Comparison of ENCODE assay signal across 13 mouse cellular contexts in the genomic region with DNA sequence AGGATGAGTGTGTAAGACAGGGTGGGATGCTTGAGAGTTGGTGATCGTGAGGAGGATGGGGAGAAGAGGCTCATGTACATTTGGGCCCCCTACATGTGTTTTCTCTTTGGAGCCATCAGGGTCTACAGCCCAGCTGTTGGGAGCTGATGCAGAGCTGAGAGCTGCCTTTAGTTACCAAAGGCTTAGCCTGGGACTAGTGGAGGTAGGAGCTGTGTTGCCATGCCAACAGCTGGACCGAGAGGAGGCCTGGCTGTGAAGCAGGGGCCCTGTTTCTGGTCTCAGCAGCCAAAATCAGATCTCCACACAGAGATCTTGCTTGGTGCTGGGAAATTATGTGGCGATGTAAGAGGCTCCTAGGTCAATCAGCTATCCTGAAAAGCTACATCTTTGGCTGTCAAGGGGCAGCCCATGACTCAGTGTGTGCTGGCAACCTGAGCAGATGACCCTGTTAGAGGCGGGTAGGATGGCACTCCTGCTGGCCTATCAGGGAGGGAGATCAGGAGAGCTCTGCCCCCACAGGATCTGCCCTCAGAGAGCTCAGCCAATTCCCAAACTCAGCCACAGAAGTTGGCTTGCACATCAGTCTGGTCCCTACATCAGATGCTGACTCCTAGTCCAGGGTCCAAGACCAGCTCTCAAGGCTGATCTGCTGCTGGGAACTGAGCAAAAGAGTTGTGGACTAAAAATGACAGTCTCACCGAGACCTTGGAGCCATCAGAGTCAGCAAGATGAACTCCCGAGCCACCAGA. TPM values are rescaled to one million over a fixed set of nuclear protein-coding genes. Genes with fewer than 3 reads are reported as not detected.
DNase-seq lines count a peak whose midpoint lies in the region; ATAC-seq and TF ChIP-seq lines count a peak whose summit lies in the region.
"Had no signal": no experiment of that assay in that cellular context is flagged by ENCODE, and none has a peak within 500 bp of the region (broad histone marks: within the 10 kb centered on the region; RNA-seq: fewer than 3 reads in every experiment).

No protein-coding gene starts in this region.

- no peak overlapping the region; the same call in 1 of the 2 replicates for H3K9ac ChIP-seq in forebrain, embryonic 11.5 days (ENCODE audit: low read length)
- no peak overlapping the region for H3K9ac ChIP-seq in forebrain, postnatal 0 days
- H3K9ac ChIP-seq in liver, postnatal 0 days (replicated peaks): no peak overlapping the region
- H3K9ac ChIP-seq in liver, embryonic 12.5 days: no peak overlapping the region
- no peak overlapping the region for H3K9ac ChIP-seq in heart, postnatal 0 days (replicated peaks; ENCODE audit: low read depth, low read length)
- no peak overlapping the region for H3K9ac ChIP-seq in neural tube, embryonic 15.5 days (replicated peaks)
- H3K9ac ChIP-seq: neural tube, embryonic 12.5 days; stomach, embryonic 15.5 days had no signal

- no peak overlapping the region for H3K27ac ChIP-seq in forebrain, embryonic 11.5 days (ENCODE audit: low read depth, low read length)
- H3K27ac ChIP-seq in forebrain, postnatal 0 days (ENCODE audit: low read depth, low read length): no peak overlapping the region
- H3K27ac ChIP-seq in liver, postnatal 0 days (ENCODE audit: low read depth): no peak overlapping the region
- H3K27ac ChIP-seq in liver, embryonic 12.5 days: no peak overlapping the region
- peak overlapping the region; percentile 73 for H3K27ac ChIP-seq in heart, postnatal 0 days (ENCODE audit: low read depth)
- peak overlapping the region; percentile 24 for H3K27ac ChIP-seq in neural tube, embryonic 15.5 days (replicated peaks)
- H3K27ac ChIP-seq: neural tube, embryonic 12.5 days; stomach, embryonic 15.5 days had no signal

- no peaks in the 10 kb centered on the region for H3K27me3 ChIP-seq in forebrain, embryonic 11.5 days (ENCODE audit: control insufficient read depth, insufficient read depth, low read length)
- no peaks in the 10 kb centered on the region for H3K27me3 ChIP-seq in forebrain, postnatal 0 days (ENCODE audit: insufficient read depth, low read length)
- no peaks in the 10 kb centered on the region for H3K27me3 ChIP-seq in liver, postnatal 0 days (ENCODE audit: insufficient read depth, low read length)
- H3K27me3 ChIP-seq in liver, embryonic 12.5 days (replicated peaks): peaks cover 6% of the 10 kb centered on the region; the same call in 1 of the 2 replicates
- no peaks in the 10 kb centered on the region for H3K27me3 ChIP-seq in heart, postnatal 0 days (ENCODE audit: control insufficient read depth, insufficient read depth, low read length)
- no peaks in the 10 kb centered on the region for H3K27me3 ChIP-seq in neural tube, embryonic 15.5 days (replicated peaks)
- H3K27me3 ChIP-seq: CH12.LX; stomach, embryonic 15.5 days had no signal

- TF ChIP-seq CTCF in forebrain, postnatal 0 days (IDR thresholded peaks at IDR 0.05; ENCODE audit: low read depth): no peak
- no peak for TF ChIP-seq CTCF in liver, postnatal 0 days (IDR thresholded peaks at IDR 0.05; ENCODE audit: low read depth)
- no peak for TF ChIP-seq CTCF in heart, postnatal 0 days (IDR thresholded peaks at IDR 0.05; ENCODE audit: low read depth)

- H3K4me3 ChIP-seq in forebrain, embryonic 11.5 days (ENCODE audit: low read depth, low read length): no peak overlapping the region
- H3K4me3 ChIP-seq in forebrain, postnatal 0 days (ENCODE audit: low read depth, low read length): no peak overlapping the region
- no peak overlapping the region for H3K4me3 ChIP-seq in liver, postnatal 0 days (ENCODE audit: low read depth, low read length)
- no peak overlapping the region for H3K4me3 ChIP-seq in liver, embryonic 12.5 days
- no peak overlapping the region for H3K4me3 ChIP-seq in heart, postnatal 0 days (ENCODE audit: low read depth, low read length)
- H3K4me3 ChIP-seq in neural tube, embryonic 15.5 days (replicated peaks): no peak overlapping the region
- H3K4me3 ChIP-seq: neural tube, embryonic 12.5 days; stomach, embryonic 15.5 days had no signal

- no peak overlapping the region for H3K4me2 ChIP-seq in forebrain, embryonic 11.5 days (ENCODE audit: low read depth, low read length, severe bottlenecking)
- H3K4me2 ChIP-seq in forebrain, postnatal 0 days (ENCODE audit: low read depth): no peak overlapping the region
- H3K4me2 ChIP-seq in liver, postnatal 0 days (ENCODE audit: low read depth, low read length): no peak overlapping the region
- H3K4me2 ChIP-seq in liver, embryonic 12.5 days: no peak overlapping the region
- H3K4me2 ChIP-seq in heart, postnatal 0 days (ENCODE audit: low read depth, low read length): no peak overlapping the region
- no peak overlapping the region for H3K4me2 ChIP-seq in neural tube, embryonic 15.5 days
- H3K4me2 ChIP-seq: neural tube, embryonic 12.5 days; stomach, embryonic 15.5 days had no signal

- no peak for TF ChIP-seq EP300 in liver, postnatal 0 days (IDR thresholded peaks at IDR 0.05; ENCODE audit: low read depth)
- no peak for TF ChIP-seq EP300 in heart, postnatal 0 days (IDR thresholded peaks at IDR 0.05; ENCODE audit: low read depth)

- H3K4me1 ChIP-seq in forebrain, embryonic 11.5 days (replicated peaks; ENCODE audit: control insufficient read depth, insufficient read depth, low read length): peaks cover 15% of the 10 kb centered on the region
- H3K4me1 ChIP-seq in forebrain, postnatal 0 days (ENCODE audit: insufficient read depth): peaks cover 10% of the 10 kb centered on the region; the same call in 1 of the 2 replicates
- peaks cover 11% of the 10 kb centered on the region for H3K4me1 ChIP-seq in liver, postnatal 0 days (ENCODE audit: insufficient read depth)
- peaks cover 18% of the 10 kb centered on the region for H3K4me1 ChIP-seq in liver, embryonic 12.5 days
- peaks cover 24% of the 10 kb centered on the region for H3K4me1 ChIP-seq in heart, postnatal 0 days (ENCODE audit: control insufficient read depth, insufficient read depth)
- H3K4me1 ChIP-seq in neural tube, embryonic 15.5 days: peaks cover 23% of the 10 kb centered on the region

- H3K9me3 ChIP-seq in forebrain, embryonic 11.5 days (ENCODE audit: control insufficient read depth, low read length): no peaks in the 10 kb centered on the region
- no peaks in the 10 kb centered on the region for H3K9me3 ChIP-seq in forebrain, postnatal 0 days (ENCODE audit: low read length)
- H3K9me3 ChIP-seq in liver, postnatal 0 days (ENCODE audit: low read length): no peaks in the 10 kb centered on the region
- H3K9me3 ChIP-seq in liver, embryonic 12.5 days (replicated peaks): no peaks in the 10 kb centered on the region
- H3K9me3 ChIP-seq in heart, postnatal 0 days (replicated peaks; ENCODE audit: control insufficient read depth, low read length): no peaks in the 10 kb centered on the region
- H3K9me3 ChIP-seq in neural tube, embryonic 15.5 days (replicated peaks): no peaks in the 10 kb centered on the region
- H3K9me3 ChIP-seq: neural tube, embryonic 12.5 days; stomach, embryonic 15.5 days had no signal

- peak; percentile 53 for DNase-seq in forebrain, embryonic 11.5 days (ENCODE audit: low spot score)
- DNase-seq in forebrain, postnatal 0 days: no peak
- DNase-seq in liver, postnatal 0 days: no peak
- no peak for DNase-seq in heart, postnatal 0 days (ENCODE audit: low spot score)
- no peak for DNase-seq in spleen, postnatal 4 days (ENCODE audit: low spot score in 2 of 2)
- no peak for DNase-seq in right cerebral cortex, postnatal 25 days

- no peak for ATAC-seq in forebrain, embryonic 11.5 days (replicated peaks; ENCODE audit: low FRiP score)
- ATAC-seq in forebrain, postnatal 0 days: no peak
- peak; percentile 64 for ATAC-seq in liver, postnatal 0 days
- ATAC-seq in liver, embryonic 12.5 days: no peak
- no peak for ATAC-seq in heart, postnatal 0 days (ENCODE audit: insufficient read depth, low read depth)
- 0 out of 2 replicates have a peak, but pooled peaks have one; percentile 22 for ATAC-seq in neural tube, embryonic 15.5 days (ENCODE audit: low FRiP score)

- WGBS in forebrain, embryonic 11.5 days: 48% methylated on average over 6 of the region's 6 CpGs
- WGBS in forebrain, postnatal 0 days: 29% methylated on average over 6 of the region's 6 CpGs
- WGBS in liver, postnatal 0 days (ENCODE audit: insufficient replicate concordance): 60% methylated on average over 6 of the region's 6 CpGs
- WGBS in liver, embryonic 12.5 days (ENCODE audit: insufficient replicate concordance): 43% methylated on average over 6 of the region's 6 CpGs
- 41% methylated on average over 6 of the region's 6 CpGs for WGBS in heart, postnatal 0 days
- 51% methylated on average over 6 of the region's 6 CpGs for WGBS in neural tube, embryonic 15.5 days

- H3K36me3 ChIP-seq in forebrain, embryonic 11.5 days (ENCODE audit: control insufficient read depth, insufficient read depth, low read length): no peaks in the 10 kb centered on the region
- no peaks in the 10 kb centered on the region for H3K36me3 ChIP-seq in forebrain, postnatal 0 days (ENCODE audit: insufficient read depth)
- no peaks in the 10 kb centered on the region for H3K36me3 ChIP-seq in liver, postnatal 0 days (replicated peaks; ENCODE audit: insufficient read depth, low read length)
- no peaks in the 10 kb centered on the region for H3K36me3 ChIP-seq in liver, embryonic 12.5 days
- no peaks in the 10 kb centered on the region for H3K36me3 ChIP-seq in heart, postnatal 0 days (replicated peaks; ENCODE audit: control insufficient read depth, insufficient read depth, low read length)
- H3K36me3 ChIP-seq in neural tube, embryonic 15.5 days: no peaks in the 10 kb centered on the region
- H3K36me3 ChIP-seq: neural tube, embryonic 12.5 days; stomach, embryonic 15.5 days had no signal

RNA-seq across cellular contexts. Expression of a gene that starts 56.1 kb away (rescaled TPM):
- not detected in 2 replicates for polyA plus RNA-seq in forebrain, embryonic 11.5 days (2014; fragmentation: Nextera tagmentation; extraction: Ambion mirVana)
- not detected in 2 replicates for total RNA-seq in forebrain, postnatal 0 days (2014; rRNA removed)
- polyA plus RNA-seq in forebrain, postnatal 0 days (2015; fragmentation: Nextera tagmentation; extraction: Ambion mirVana): not detected in 2 replicates
- polyA plus RNA-seq in liver, postnatal 0 days (2015; fragmentation: Nextera tagmentation; extraction: Ambion mirVana): not detected in 2 replicates
- not detected in 2 replicates for polyA plus RNA-seq in liver, embryonic 12.5 days (2016; fragmentation: Nextera tagmentation; extraction: Ambion mirVana)
- not detected in 2 replicates for total RNA-seq in heart, postnatal 0 days (2014; rRNA removed; ENCODE audit: low replicate concordance)
- polyA plus RNA-seq in heart, postnatal 0 days (2015; fragmentation: Nextera tagmentation; extraction: Ambion mirVana): not detected in 2 replicates
- polyA plus RNA-seq in neural tube, embryonic 15.5 days (2015; fragmentation: Nextera tagmentation; extraction: Ambion mirVana): not detected in 2 replicates
- total RNA-seq: CH12.LX; hematopoietic stem cell, adult 5-6 weeks had no signal
- polyA plus RNA-seq: limb, embryonic 11.5 days; neural tube, embryonic 12.5 days; stomach, embryonic 15.5 days had no signal

Comparison
In these comparisons a context has a peak if more than half of its experiments do, and no peak if none do; other contexts are left out.
1. ATAC-seq: peak in liver, postnatal 0 days (single experiment) and neural tube, embryonic 15.5 days (single experiment); none in forebrain, embryonic 11.5 days (single experiment), forebrain, postnatal 0 days (single experiment), liver, embryonic 12.5 days (single experiment) and heart, postnatal 0 days (single experiment).
2. H3K27ac ChIP-seq: peak in heart, postnatal 0 days (single experiment) and neural tube, embryonic 15.5 days (single experiment); none in forebrain, embryonic 11.5 days (single experiment), forebrain, postnatal 0 days (single experiment), liver, postnatal 0 days (single experiment) and liver, embryonic 12.5 days (single experiment).